Mouse (Mus musculus) cerebral cortex, adult 2 months (tissue): ENCODE results near the gene Klhl35.

Experiments
- WGBS: fragments of 180-500 bp; shearing (Covaris S2); methylation state at CpG from one replicate; pipeline ENCODE4 v1.1.7; 2018; 5-methylcytosine and 5-hydroxymethylcytosine counted together

Gene Klhl35

GRCm38 (mm10) chr7:99450703-99451102 lies 15.1 kb upstream of the Klhl35 start:
- 0% methylated on average over 3 of the region's 3 CpGs for WGBS

GRCm38 (mm10) chr7:99452859-99453258 lies 12.9 kb upstream of the Klhl35 start:
- 81% methylated on average over 7 of the region's 7 CpGs for WGBS

GRCm38 (mm10) chr7:99454044-99454443 lies 11.8 kb upstream of the Klhl35 start:
- 81% methylated on average over 4 of the region's 4 CpGs for WGBS

GRCm38 (mm10) chr7:99458849-99459248 lies 7.0 kb upstream of the Klhl35 start:
- WGBS, result 62% methylated on average over 8 of the region's 8 CpGs

GRCm38 (mm10) chr7:99459888-99460652 lies 5.7 kb upstream of the Klhl35 start:
- WGBS, result 51% methylated on average over 15 of the region's 15 CpGs

- WGBS, result 94% methylated on average over 2 of the region's 2 CpGs
Observed at GRCm38 (mm10) chr7:99463120-99463519, 2.7 kb upstream of the Klhl35 start.

GRCm38 (mm10) chr7:99467916-99468282 lies 2.1 kb downstream of the Klhl35 start:
- WGBS, result 16% methylated on average over 11 of the region's 11 CpGs

- 2% methylated on average over 128 of the region's 145 CpGs for WGBS
Observed at GRCm38 (mm10) chr7:99468283-99469132, 2.7 kb downstream of the Klhl35 start.

GRCm38 (mm10) chr7:99469680-99470405 lies 4.0 kb downstream of the Klhl35 start:
- WGBS, result 74% methylated on average over 17 of the region's 17 CpGs

GRCm38 (mm10) chr7:99471578-99471977 lies 5.8 kb downstream of the Klhl35 start:
- 79% methylated on average over 18 of the region's 18 CpGs for whole genome bisulfite sequencing

GRCm38 (mm10) chr7:99473638-99474407 lies 8.0 kb downstream of the Klhl35 start:
- 76% methylated on average over 14 of the region's 14 CpGs for WGBS

GRCm38 (mm10) chr7:99474836-99475561 lies 9.2 kb downstream of the Klhl35 start:
- WGBS, result 69% methylated on average over 12 of the region's 12 CpGs

- 78% methylated on average over 2 of the region's 2 CpGs for WGBS
Observed at GRCm38 (mm10) chr7:99475562-99475911, 9.7 kb downstream of the Klhl35 start.

- 46% methylated on average over 3 of the region's 3 CpGs for WGBS
Observed at GRCm38 (mm10) chr7:99476558-99477114, 10.8 kb downstream of the Klhl35 start.

- WGBS, result 86% methylated on average over 5 of the region's 5 CpGs
Observed at GRCm38 (mm10) chr7:99477235-99477634, 11.4 kb downstream of the Klhl35 start.

- WGBS, result under 1% methylated on average over 6 of the region's 6 CpGs
Observed at GRCm38 (mm10) chr7:99482637-99483036, 16.8 kb downstream of the Klhl35 start.

- under 1% methylated on average over 45 of the region's 45 CpGs for WGBS
Observed at GRCm38 (mm10) chr7:99483271-99483923, 17.6 kb downstream of the Klhl35 start, which contains the start of gene Rps3. Rps3 (minus strand) TSS chr7:99483738.

- 41% methylated on average over 8 of the region's 8 CpGs for WGBS
Observed at GRCm38 (mm10) chr7:99483924-99484319, 18.1 kb downstream of the Klhl35 start.

GRCm38 (mm10) chr7:99484679-99485078 lies 18.9 kb downstream of the Klhl35 start:
- WGBS, result 87% methylated on average over 1 of the region's 1 CpGs

GRCm38 (mm10) chr7:99489708-99490107 lies 23.9 kb downstream of the Klhl35 start:
- WGBS, result 74% methylated on average over 5 of the region's 5 CpGs
